Mouse (Mus musculus) lung, postnatal 0 days (tissue): ENCODE measurements around the gene Fcer1g.

Source experiments
- CTCF ChIP-seq: IDR thresholded peaks from 2 replicates; pipeline ENCODE4 v1.5.1; 2016; ENCODE audit warnings: antibody characterized with exemption, mild to moderate bottlenecking
- EP300 ChIP-seq: IDR thresholded peaks from 2 replicates; pipeline ENCODE4 v1.6.1; 2016; ENCODE audit warnings: antibody characterized with exemption, mild to moderate bottlenecking, control low read depth

DNA sequence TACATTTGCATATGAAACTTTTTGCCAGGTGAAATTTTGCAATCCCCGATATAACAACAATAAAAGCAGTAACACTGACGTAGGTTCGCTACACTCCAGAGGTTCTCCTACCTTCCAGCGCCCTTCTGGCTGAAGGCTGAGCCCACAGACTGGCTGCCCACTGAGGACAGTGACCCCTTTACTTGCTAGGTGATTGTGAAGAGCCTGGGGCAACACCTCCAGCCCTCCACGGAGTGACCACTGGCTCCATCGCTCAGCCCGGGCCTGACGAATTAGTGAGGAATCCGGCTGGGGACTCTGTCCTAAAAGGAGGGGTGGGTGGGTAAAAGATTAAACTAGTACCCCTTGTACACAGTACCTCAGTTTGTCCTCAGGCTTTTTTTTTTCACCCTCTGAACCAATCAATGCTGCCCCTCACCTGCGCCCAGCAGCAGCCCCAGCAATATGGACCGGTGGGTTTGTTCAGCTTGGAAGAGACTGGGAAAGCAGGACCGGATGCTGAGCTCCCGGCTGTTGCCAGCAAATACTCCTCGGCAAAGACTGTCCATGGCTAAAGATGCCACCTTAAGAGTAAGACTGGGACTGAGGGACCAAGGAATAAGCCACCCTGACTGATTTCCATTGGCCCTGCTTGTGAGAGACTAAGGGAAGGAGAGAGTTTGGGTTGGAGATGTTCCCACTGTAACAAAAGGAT lies 45.0 kb upstream of the Fcer1g start:
- TF ChIP-seq EP300 = no peak
- TF ChIP-seq CTCF = no peak
